Mouse (Mus musculus) neural tube, embryonic 11.5 days (tissue): Measurements from ENCODE around the gene Ttc30b. TPM values are rescaled to one million over a fixed set of nuclear protein-coding genes. Genes with fewer than 3 reads are reported as not detected.

Experiments
- ATAC-seq: fragments of 200-750 bp; cut with Nextera tagmentation; 2 replicates; pipeline ENCODE4 v1.8.0; 2017; ENCODE audit warnings: moderate number of reproducible peaks, mild to moderate bottlenecking, moderate TSS enrichment, moderate library complexity; ENCODE audit not compliant: insufficient read depth, low FRiP score, low TSS enrichment
- DNase-seq: peaks from one replicate; pipeline ENCODE4 v3.0.0-alpha.2; 2015; ENCODE audit warnings: low spot score
- H3K27ac ChIP-seq: fragments of 300-500 bp; sonication (generic); 2 replicates; pipeline ENCODE4 v1.5.1; 2014; ENCODE audit warnings: low read depth, mild to moderate bottlenecking, low read length
- H3K27me3 ChIP-seq: fragments of 300-500 bp; sonication (generic); 2 replicates; pipeline ENCODE4 v1.6.1; 2014; ENCODE audit warnings: mild to moderate bottlenecking, low read length, mixed read lengths; ENCODE audit not compliant: control insufficient read depth, insufficient read depth
- H3K36me3 ChIP-seq: fragments of 300-500 bp; sonication (generic); 2 replicates; pipeline ENCODE4 v1.6.1; 2014; ENCODE audit warnings: mild to moderate bottlenecking, low read length, moderate library complexity, mixed read lengths; ENCODE audit not compliant: control insufficient read depth, insufficient read depth
- H3K4me1 ChIP-seq: fragments of 300-500 bp; sonication (generic); 2 replicates; pipeline ENCODE4 v1.6.1; 2014; ENCODE audit warnings: low read length, mixed read lengths; ENCODE audit not compliant: control insufficient read depth, insufficient read depth
- H3K4me2 ChIP-seq: fragments of 300-500 bp; sonication (generic); 2 replicates; pipeline ENCODE4 v1.6.1; 2014; ENCODE audit warnings: low read depth, mild to moderate bottlenecking, moderate library complexity
- H3K4me3 ChIP-seq: fragments of 300-500 bp; sonication (generic); 2 replicates; pipeline ENCODE4 v1.5.1; 2014; ENCODE audit warnings: low read depth, low read length
- H3K9ac ChIP-seq: fragments of 300-500 bp; sonication (generic); 2 replicates; pipeline ENCODE4 v1.6.1; 2014; ENCODE audit warnings: mild to moderate bottlenecking, low read length
- H3K9me3 ChIP-seq: fragments of 300-500 bp; sonication (generic); 2 replicates; pipeline ENCODE4 v1.6.1; 2016; ENCODE audit warnings: low read length; ENCODE audit not compliant: control insufficient read depth
- WGBS: fragments of 180-500 bp; shearing (Covaris S2); extraction: QIAGEN DNeasy Blood & Tissue Kit; methylation state at CpG from one replicate; pipeline ENCODE4 v1.1.7; 2014; 5-methylcytosine and 5-hydroxymethylcytosine counted together
- polyA plus RNA-seq: library from polyadenylated mRNA; unstranded; fragments of >200 nt; fragmentation: Nextera tagmentation; extraction: Ambion mirVana; gene quantifications from 2 replicates; pipeline ENCODE4 v1.2.1, GENCODE M21; 2014

The Ttc30b gene
- polyA plus RNA-seq, 1 experiment from 2014 or later, result 8.4 TPM

- Histone ChIP-seq H3K9ac (no peak overlapping the region), H3K27me3 (no peaks in the 10 kb centered on the region), H3K4me2 (no peak overlapping the region), H3K36me3 (no peaks in the 10 kb centered on the region), H3K9me3 (no peaks in the 10 kb centered on the region), H3K27ac (no peak overlapping the region), H3K4me3 (no peak overlapping the region), H3K4me1 (no peaks in the 10 kb centered on the region)
- ATAC-seq (no peak), DNase-seq (no peak)
- WGBS, result 92% methylated on average over 6 of the region's 6 CpGs
Observed at GRCm38 (mm10) chr2:75929786-75930444, 8.5 kb downstream of the Ttc30b start.

- ATAC-seq, result no peak
- Histone ChIP-seq H3K36me3 (no peaks in the 10 kb centered on the region), H3K4me2 (no peak overlapping the region), H3K4me3 (no peak overlapping the region), H3K9ac (no peak overlapping the region), H3K9me3 (no peaks in the 10 kb centered on the region), H3K4me1 (no peaks in the 10 kb centered on the region), H3K27me3 (no peaks in the 10 kb centered on the region), H3K27ac (no peak overlapping the region)
- DNase-seq, result no peak
- 91% methylated on average over 2 of the region's 2 CpGs for WGBS
Observed at GRCm38 (mm10) chr2:75929141-75929540, 9.2 kb downstream of the Ttc30b start.

GRCm38 (mm10) chr2:75928011-75928410 lies 10.4 kb downstream of the Ttc30b start:
- Histone ChIP-seq H3K27ac (no peak overlapping the region), H3K4me2 (no peak overlapping the region), H3K36me3 (no peaks in the 10 kb centered on the region), H3K9ac (no peak overlapping the region), H3K4me3 (no peak overlapping the region), H3K4me1 (no peaks in the 10 kb centered on the region), H3K9me3 (no peaks in the 10 kb centered on the region), H3K27me3 (no peaks in the 10 kb centered on the region)
- 94% methylated on average over 3 of the region's 3 CpGs for WGBS
- ATAC-seq (no peak), DNase-seq (no peak)

GRCm38 (mm10) chr2:75926061-75926460 lies 12.3 kb downstream of the Ttc30b start:
- 74% methylated on average over 5 of the region's 5 CpGs for WGBS
- H3K4me1 ChIP-seq, result no peaks in the 10 kb centered on the region
- H3K9ac ChIP-seq, result no peak overlapping the region
- H3K4me2 ChIP-seq, result no peak overlapping the region
- ATAC-seq (no peak), DNase-seq (no peak)
- no peak overlapping the region for H3K27ac ChIP-seq
- H3K27me3 ChIP-seq, result no peaks in the 10 kb centered on the region
- no peaks in the 10 kb centered on the region for H3K36me3 ChIP-seq
- no peak overlapping the region for H3K4me3 ChIP-seq
- H3K9me3 ChIP-seq, result no peaks in the 10 kb centered on the region

- Histone ChIP-seq H3K36me3 (no peaks in the 10 kb centered on the region), H3K9ac (no peak overlapping the region), H3K27me3 (no peaks in the 10 kb centered on the region), H3K27ac (no peak overlapping the region), H3K4me1 (no peaks in the 10 kb centered on the region), H3K4me2 (no peak overlapping the region), H3K4me3 (no peak overlapping the region), H3K9me3 (no peaks in the 10 kb centered on the region)
- no peak for ATAC-seq
- WGBS, result 64% methylated on average over 4 of the region's 4 CpGs
- DNase-seq, result no peak
Observed at GRCm38 (mm10) chr2:75923807-75924340, 14.5 kb downstream of the Ttc30b start.

GRCm38 (mm10) chr2:75915040-75915439 lies 23.3 kb downstream of the Ttc30b start:
- Histone ChIP-seq H3K36me3 (no peaks in the 10 kb centered on the region), H3K4me2 (no peak overlapping the region), H3K9me3 (no peaks in the 10 kb centered on the region), H3K9ac (no peak overlapping the region), H3K4me1 (no peaks in the 10 kb centered on the region), H3K27me3 (no peaks in the 10 kb centered on the region), H3K4me3 (no peak overlapping the region), H3K27ac (no peak overlapping the region)
- no peak for ATAC-seq
- 83% methylated on average over 3 of the region's 3 CpGs for WGBS
- DNase-seq, result no peak

GRCm38 (mm10) chr2:75907142-75907541 lies 31.2 kb downstream of the Ttc30b start:
- ATAC-seq (no peak), DNase-seq (no peak)
- H3K9me3 ChIP-seq, result no peaks in the 10 kb centered on the region
- H3K9ac ChIP-seq, result no peak overlapping the region
- H3K4me1 ChIP-seq, result no peaks in the 10 kb centered on the region
- 90% methylated on average over 1 of the region's 1 CpGs for WGBS
- no peaks in the 10 kb centered on the region for H3K36me3 ChIP-seq
- H3K27ac ChIP-seq, result no peak overlapping the region
- H3K4me3 ChIP-seq, result no peak overlapping the region
- no peaks in the 10 kb centered on the region for H3K27me3 ChIP-seq
- no peak overlapping the region for H3K4me2 ChIP-seq

GRCm38 (mm10) chr2:75901869-75902268 lies 36.5 kb downstream of the Ttc30b start:
- no peaks in the 10 kb centered on the region for H3K27me3 ChIP-seq
- DNase-seq (no peak), ATAC-seq (no peak)
- no peak overlapping the region for H3K4me2 ChIP-seq
- H3K9me3 ChIP-seq, result peaks cover 4% of the 10 kb centered on the region; the same call in 1 of the 2 replicates
- no peak overlapping the region for H3K4me3 ChIP-seq
- peaks cover 3% of the 10 kb centered on the region; the same call in 1 of the 2 replicates for H3K36me3 ChIP-seq
- H3K9ac ChIP-seq, result no peak overlapping the region
- 91% methylated on average over 9 of the region's 9 CpGs for WGBS
- H3K4me1 ChIP-seq, result no peaks in the 10 kb centered on the region
- no peak overlapping the region for H3K27ac ChIP-seq

GRCm38 (mm10) chr2:75900281-75900680 lies 38.1 kb downstream of the Ttc30b start:
- Histone ChIP-seq H3K27ac (no peak overlapping the region), H3K4me1 (no peaks in the 10 kb centered on the region), H3K9me3 (peaks cover 4% of the 10 kb centered on the region; the same call in 1 of the 2 replicates), H3K4me3 (no peak overlapping the region), H3K27me3 (no peaks in the 10 kb centered on the region), H3K4me2 (no peak overlapping the region), H3K36me3 (peaks cover 3% of the 10 kb centered on the region; the same call in 1 of the 2 replicates), H3K9ac (no peak overlapping the region)
- WGBS, result 72% methylated on average over 1 of the region's 1 CpGs
- ATAC-seq (no peak), DNase-seq (no peak)
